In the genomic region with DNA sequence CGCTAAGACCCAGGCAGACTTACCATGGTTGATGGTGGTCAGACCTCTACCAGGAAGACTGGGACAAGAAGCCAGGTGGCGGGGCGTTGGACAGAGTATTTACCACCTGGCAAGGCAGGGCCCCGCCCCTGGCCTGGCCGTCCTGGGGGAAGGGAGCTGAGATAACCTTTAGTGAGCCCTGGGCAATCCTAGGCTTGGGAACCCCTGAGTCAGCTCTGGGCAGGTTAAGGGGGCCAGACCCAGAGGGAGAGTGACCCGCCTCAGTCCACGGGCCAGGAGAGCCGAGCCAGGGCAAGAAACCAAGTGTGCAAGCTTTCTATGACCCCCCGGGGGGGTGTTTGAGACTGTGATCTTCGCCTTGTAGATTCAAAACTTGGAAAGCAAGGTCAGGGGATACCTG, we compare ENCODE assay signal across 26 mouse cellular contexts. TPM values are rescaled to one million over a fixed set of nuclear protein-coding genes. Genes with fewer than 3 reads are reported as not detected.
A peak's percentile ranks its signal among the peaks of the same experiment; 100 is the strongest.
DNase-seq lines count a peak whose midpoint lies in the region; ATAC-seq and TF ChIP-seq lines count a peak whose summit lies in the region.
"Had no signal": no experiment of that assay in that cellular context is flagged by ENCODE, and none has a peak within 500 bp of the region (broad histone marks: within the 10 kb centered on the region; RNA-seq: fewer than 3 reads in every experiment).

Gene Hpd (minus strand): TSS at position 77 of the 400 bp plus-strand sequence.

- no peak within 1 kb of the TSS for H3K9ac ChIP-seq in kidney, embryonic 16.5 days (replicated peaks; ENCODE audit: low read length)
- no peak within 1 kb of the TSS for H3K9ac ChIP-seq in liver, embryonic 15.5 days
- H3K9ac ChIP-seq: embryonic facial prominence, embryonic 12.5 days; heart, embryonic 13.5 days; hindbrain, embryonic 12.5 days; midbrain, embryonic 12.5 days had no signal

- H3K4me3 ChIP-seq in kidney, embryonic 16.5 days (ENCODE audit: low read length) = no peak within 1 kb of the TSS
- no peak within 1 kb of the TSS for H3K4me3 ChIP-seq in bone marrow, adult 2 months (replicated peaks; ENCODE audit: control insufficient read depth, low read depth, low read length)
- H3K4me3 ChIP-seq in liver, embryonic 15.5 days (replicated peaks) = no peak within 1 kb of the TSS
- H3K4me3 ChIP-seq: embryonic facial prominence, embryonic 12.5 days; heart, adult 2 months; heart, embryonic 13.5 days; hindbrain, embryonic 12.5 days; limb, embryonic 10.5 days; midbrain, embryonic 12.5 days had no signal

- H3K4me1 ChIP-seq in kidney, embryonic 16.5 days (ENCODE audit: insufficient read depth, low read length) = no peaks in the 10 kb centered on the region
- H3K4me1 ChIP-seq in bone marrow, adult 2 months (ENCODE audit: control insufficient read depth, insufficient read depth, low read length) = no peaks in the 10 kb centered on the region
- peaks cover 27% of the 10 kb centered on the region for H3K4me1 ChIP-seq in liver, embryonic 15.5 days (replicated peaks)
- H3K4me1 ChIP-seq: embryonic facial prominence, embryonic 12.5 days; hindbrain, embryonic 12.5 days; limb, embryonic 10.5 days; midbrain, embryonic 12.5 days had no signal

- no peak within 1 kb of the TSS for H3K4me2 ChIP-seq in kidney, embryonic 16.5 days (replicated peaks; ENCODE audit: low read depth, low read length)
- H3K4me2 ChIP-seq in liver, embryonic 15.5 days = peak within 1 kb of the TSS; percentile 16; the same call in 1 of the 2 replicates
- H3K4me2 ChIP-seq: embryonic facial prominence, embryonic 12.5 days; heart, embryonic 13.5 days; hindbrain, embryonic 12.5 days; midbrain, embryonic 12.5 days had no signal

- TF ChIP-seq CTCF in bone marrow, adult 2 months (IDR thresholded peaks at IDR 0.05; ENCODE audit: control insufficient read depth, insufficient read depth, low read length) = no peak

- peak; percentile 63 for DNase-seq in kidney, adult 18-20 months
- peak; percentile 72 to 78 for DNase-seq in kidney, postnatal 36 days
- DNase-seq: cerebellum, adult 18-20 months; cerebellum, postnatal 14 days; gastrocnemius, postnatal 36 days; heart, adult 2 months; lung, adult 18-20 months; lung, postnatal 14 days had no signal

- TF ChIP-seq POLR2A in bone marrow, adult 2 months (IDR thresholded peaks at IDR 0.05; ENCODE audit: borderline replicate concordance, control insufficient read depth, low read depth, low read length) = no peak

- 81% methylated on average over 10 of the region's 10 CpGs for WGBS in kidney, embryonic 16.5 days
- WGBS in bone marrow, adult 2 months = 83% methylated on average over 10 of the region's 10 CpGs
- 61% methylated on average over 10 of the region's 10 CpGs for WGBS in liver, embryonic 15.5 days (ENCODE audit: insufficient replicate concordance)

- no peaks in the 10 kb centered on the region for H3K36me3 ChIP-seq in kidney, embryonic 16.5 days (ENCODE audit: insufficient read depth, low read length)
- no peaks in the 10 kb centered on the region for H3K36me3 ChIP-seq in liver, embryonic 15.5 days (replicated peaks)
- H3K36me3 ChIP-seq: embryonic facial prominence, embryonic 12.5 days; heart, embryonic 13.5 days; hindbrain, embryonic 12.5 days; limb, embryonic 10.5 days; midbrain, embryonic 12.5 days had no signal

- peaks cover 5% of the 10 kb centered on the region; the same call in 1 of the 2 replicates for H3K9me3 ChIP-seq in kidney, embryonic 16.5 days (ENCODE audit: low read length)
- no peaks in the 10 kb centered on the region for H3K9me3 ChIP-seq in liver, embryonic 15.5 days (replicated peaks)
- H3K9me3 ChIP-seq: embryonic facial prominence, embryonic 12.5 days; heart, embryonic 13.5 days; hindbrain, embryonic 12.5 days; limb, embryonic 10.5 days had no signal

- H3K27me3 ChIP-seq in kidney, embryonic 16.5 days (ENCODE audit: insufficient read depth, low read length) = no peaks in the 10 kb centered on the region
- H3K27me3 ChIP-seq in liver, embryonic 15.5 days = peaks cover 32% of the 10 kb centered on the region; the same call in 1 of the 2 replicates
- H3K27me3 ChIP-seq: embryonic facial prominence, embryonic 12.5 days; hindbrain, embryonic 12.5 days; midbrain, embryonic 12.5 days had no signal

- H3K27ac ChIP-seq in kidney, embryonic 16.5 days (ENCODE audit: low read length) = no peak within 1 kb of the TSS
- no peak within 1 kb of the TSS for H3K27ac ChIP-seq in bone marrow, adult 2 months (ENCODE audit: control insufficient read depth, insufficient read depth, low read depth, low read length, poor library complexity)
- H3K27ac ChIP-seq in liver, embryonic 15.5 days (replicated peaks) = peak within 1 kb of the TSS; percentile 42
- H3K27ac ChIP-seq: embryonic facial prominence, embryonic 12.5 days; heart, adult 2 months; heart, embryonic 13.5 days; hindbrain, embryonic 12.5 days; limb, embryonic 10.5 days; midbrain, embryonic 12.5 days had no signal

- no peak for ATAC-seq in kidney, embryonic 16.5 days (ENCODE audit: low FRiP score, low TSS enrichment)
- ATAC-seq in liver, embryonic 15.5 days (ENCODE audit: insufficient read depth) = peak; percentile 21; the same call in 1 of the 2 replicates
- ATAC-seq in inflammation-experienced regulatory T-cells, adult 6 months = no peak
- ATAC-seq in monocyte, adult 5-6 weeks (replicated peaks; ENCODE audit: insufficient number of reproducible peaks, low FRiP score, low TSS enrichment, poor library complexity, severe bottlenecking) = no peak

RNA-seq across cellular contexts. Expression of gene Hpd, which starts in this region (rescaled TPM):
- 0.23 and 0.29 TPM in 2 replicates for polyA plus RNA-seq in kidney, embryonic 16.5 days (2015; fragmentation: Nextera tagmentation; extraction: Ambion mirVana)
- polyA plus RNA-seq in bone marrow, adult 2 months (2011; ENCODE audit: insufficient read depth, insufficient read length, low replicate concordance, missing spikeins) = 3.2 and 21.0 TPM in 2 replicates
- 61.7 and 87.5 TPM in 2 replicates for polyA plus RNA-seq in liver, embryonic 15.5 days (2015; fragmentation: Nextera tagmentation; extraction: Ambion mirVana)
- polyA plus RNA-seq in inflammation-experienced regulatory T-cells, adult 6 months (2017; shearing (Covaris generic)) = not detected
- not detected in 3 replicates for total RNA-seq in monocyte, adult 5-6 weeks (2017)
- total RNA-seq: heart, adult 2 months; heart, postnatal 25 days; layer of hippocampus, adult 18-20 months; layer of hippocampus, postnatal 14 days; megakaryocyte progenitor cell, adult 5-6 weeks; MEL; neutrophil, adult 5-6 weeks had no signal
- polyA plus RNA-seq: C2C12; embryonic facial prominence, embryonic 12.5 days; forebrain, embryonic 11.5 days; hindbrain, embryonic 12.5 days; limb, embryonic 10.5 days; midbrain, embryonic 12.5 days had no signal
